Mouse (Mus musculus): ENCODE measurements around the gene Npw. TPM values are rescaled to one million over a fixed set of nuclear protein-coding genes. Genes with fewer than 3 reads are reported as not detected.

Npw gene
- polyA plus RNA-seq, 1 experiment, result not detected

GRCm38 (mm10) chr17:24638840-24639239, 19.4 kb downstream of the Npw start:
- peak overlapping the region; percentile 27 for H3K27ac ChIP-seq (ENCODE audit: insufficient read depth, low read depth, low read length)
- H3K4me3 ChIP-seq (ENCODE audit: insufficient read depth, low read depth, low read length), result no peak overlapping the region
- TF ChIP-seq POLR2A (IDR thresholded peaks at IDR 0.05; ENCODE audit: insufficient read depth, low read depth, low read length), result 0 out of 2 replicates have a peak, but pooled peaks have one; percentile 16
- TF ChIP-seq CTCF (IDR thresholded peaks at IDR 0.05; ENCODE audit: insufficient read depth, low read depth, low read length), result no peak
- WGBS, result 52% methylated on average over 9 of the region's 9 CpGs
- H3K4me1 ChIP-seq (ENCODE audit: control insufficient read depth, insufficient read depth, low read length), result peaks cover 62% of the 10 kb centered on the region

- 81% methylated on average over 4 of the region's 4 CpGs for WGBS
- peaks cover 59% of the 10 kb centered on the region for H3K4me1 ChIP-seq (ENCODE audit: control insufficient read depth, insufficient read depth, low read length)
- no peak overlapping the region for H3K27ac ChIP-seq (ENCODE audit: insufficient read depth, low read depth, low read length)
- TF ChIP-seq CTCF (IDR thresholded peaks at IDR 0.05; ENCODE audit: insufficient read depth, low read depth, low read length), result no peak
- no peak for TF ChIP-seq POLR2A (IDR thresholded peaks at IDR 0.05; ENCODE audit: insufficient read depth, low read depth, low read length)
- H3K4me3 ChIP-seq (ENCODE audit: insufficient read depth, low read depth, low read length), result no peak overlapping the region
Measured at GRCm38 (mm10) chr17:24638214-24638613, 20.0 kb downstream of the Npw start.

GRCm38 (mm10) chr17:24636781-24637481, 21.3 kb downstream of the Npw start:
- no peak overlapping the region for H3K4me3 ChIP-seq (ENCODE audit: insufficient read depth, low read depth, low read length)
- 75% methylated on average over 5 of the region's 5 CpGs for WGBS
- H3K4me1 ChIP-seq (ENCODE audit: control insufficient read depth, insufficient read depth, low read length), result peaks cover 57% of the 10 kb centered on the region
- no peak for TF ChIP-seq POLR2A (IDR thresholded peaks at IDR 0.05; ENCODE audit: insufficient read depth, low read depth, low read length)
- no peak for TF ChIP-seq CTCF (IDR thresholded peaks at IDR 0.05; ENCODE audit: insufficient read depth, low read depth, low read length)
- no peak overlapping the region for H3K27ac ChIP-seq (ENCODE audit: insufficient read depth, low read depth, low read length)

- Histone ChIP-seq H3K4me3 (ENCODE audit: insufficient read depth, low read depth, low read length) (no peak overlapping the region), H3K4me1 (ENCODE audit: control insufficient read depth, insufficient read depth, low read length) (peaks cover 59% of the 10 kb centered on the region), H3K27ac (ENCODE audit: insufficient read depth, low read depth, low read length) (peak overlapping the region; percentile 86)
- TF ChIP-seq POLR2A (IDR thresholded peaks at IDR 0.05; ENCODE audit: insufficient read depth, low read depth, low read length), result no peak
- no peak for TF ChIP-seq CTCF (IDR thresholded peaks at IDR 0.05; ENCODE audit: insufficient read depth, low read depth, low read length)
- 91% methylated on average over 5 of the region's 5 CpGs for WGBS
Measured at GRCm38 (mm10) chr17:24635694-24636093, 22.6 kb downstream of the Npw start.

GRCm38 (mm10) chr17:24635024-24635423, 23.2 kb downstream of the Npw start:
- H3K27ac ChIP-seq (ENCODE audit: insufficient read depth, low read depth, low read length), result peak overlapping the region; percentile 86

GRCm38 (mm10) chr17:24633831-24634230, 24.4 kb downstream of the Npw start:
- H3K4me3 ChIP-seq (ENCODE audit: insufficient read depth, low read depth, low read length), result no peak overlapping the region
- TF ChIP-seq POLR2A (IDR thresholded peaks at IDR 0.05; ENCODE audit: insufficient read depth, low read depth, low read length), result no peak
- TF ChIP-seq CTCF (IDR thresholded peaks at IDR 0.05; ENCODE audit: insufficient read depth, low read depth, low read length), result no peak
- peaks cover 41% of the 10 kb centered on the region for H3K4me1 ChIP-seq (ENCODE audit: control insufficient read depth, insufficient read depth, low read length)
- peak overlapping the region; percentile 12; the same call in 1 of the 2 replicates for H3K27ac ChIP-seq (ENCODE audit: insufficient read depth, low read depth, low read length)
- 96% methylated on average over 11 of the region's 11 CpGs for WGBS

More at GRCm38 (mm10) chr17:24635024-24635423, 23.2 kb downstream of the Npw start:
- Histone ChIP-seq H3K4me3 (ENCODE audit: insufficient read depth, low read depth, low read length) (no peak overlapping the region), H3K4me1 (ENCODE audit: control insufficient read depth, insufficient read depth, low read length) (peaks cover 52% of the 10 kb centered on the region)
- TF ChIP-seq POLR2A (IDR thresholded peaks at IDR 0.05; ENCODE audit: insufficient read depth, low read depth, low read length) (no peak), CTCF (IDR thresholded peaks at IDR 0.05; ENCODE audit: insufficient read depth, low read depth, low read length) (no peak)
- WGBS, result 34% methylated on average over 4 of the region's 4 CpGs

- 8% methylated on average over 22 of the region's 22 CpGs for WGBS
- peak overlapping the region; percentile 12 for H3K27ac ChIP-seq (ENCODE audit: insufficient read depth, low read depth, low read length)
- peaks cover 36% of the 10 kb centered on the region for H3K4me1 ChIP-seq (ENCODE audit: control insufficient read depth, insufficient read depth, low read length)
- TF ChIP-seq POLR2A (IDR thresholded peaks at IDR 0.05; ENCODE audit: insufficient read depth, low read depth, low read length), result no peak; the same call in 1 of the 2 replicates
- no peak for TF ChIP-seq CTCF (IDR thresholded peaks at IDR 0.05; ENCODE audit: insufficient read depth, low read depth, low read length)
- H3K4me3 ChIP-seq (ENCODE audit: insufficient read depth, low read depth, low read length), result peak overlapping the region; percentile 59
Measured at GRCm38 (mm10) chr17:24632813-24633449, 25.3 kb downstream of the Npw start.

GRCm38 (mm10) chr17:24632167-24632812, 26.0 kb downstream of the Npw start, which contains the start of the genes Tsc2 and Nthl1:
TSS of gene Tsc2 (minus strand) at chr17:24632630.
TSS of gene Nthl1 (plus strand) at chr17:24632680.
- Histone ChIP-seq H3K27ac (ENCODE audit: insufficient read depth, low read depth, low read length) (peak within 1 kb of the TSS; percentile 12), H3K4me1 (ENCODE audit: control insufficient read depth, insufficient read depth, low read length) (peaks cover 33% of the 10 kb centered on the region), H3K4me3 (ENCODE audit: insufficient read depth, low read depth, low read length) (peak within 1 kb of the TSS; percentile 59)
- WGBS, result 2% methylated on average over 51 of the region's 51 CpGs
- TF ChIP-seq POLR2A (IDR thresholded peaks at IDR 0.05; ENCODE audit: insufficient read depth, low read depth, low read length), result peak; percentile 60
- no peak for TF ChIP-seq CTCF (IDR thresholded peaks at IDR 0.05; ENCODE audit: insufficient read depth, low read depth, low read length)
